Mouse (Mus musculus): Measurements from ENCODE around the gene Olfr1335. TPM values are rescaled to one million over a fixed set of nuclear protein-coding genes. Genes with fewer than 3 reads are reported as not detected.
"Not testable (repeated sequence)": the region's sequence is repeated elsewhere in the genome, so short reads cannot be mapped to it uniquely, and the experiment has no call there.

Gene Olfr1335
- not detected in 2 replicates for total RNA-seq (2021)
- long read RNA-seq = 0 reads

DNA sequence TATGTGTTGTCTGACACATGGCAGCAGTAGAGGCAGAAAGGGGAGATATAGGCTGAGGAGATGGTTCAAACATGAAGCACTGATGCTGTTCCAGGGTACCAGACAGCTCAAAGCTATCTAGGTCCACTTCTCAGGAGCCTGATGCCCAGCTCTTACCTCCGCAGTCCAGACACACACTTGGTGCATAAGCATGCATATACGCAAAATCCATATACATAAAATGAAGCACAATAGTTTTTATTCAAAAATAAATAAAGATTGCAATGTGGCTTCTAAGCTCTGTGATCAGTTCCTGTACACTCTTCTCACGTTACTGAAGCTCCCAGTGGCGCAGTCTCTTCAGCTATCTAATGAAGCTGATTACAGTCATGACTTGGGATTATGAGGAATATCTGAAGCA lies at the start of gene Olfr1335:
Gene Olfr1335 (minus strand): TSS at position 101 of the 400 bp plus-strand sequence.
- DNase-seq = no peak

- no peak for DNase-seq
Observed at GRCm38 (mm10) chr4:118836179-118836578, 26.4 kb upstream of the Olfr1335 start, which contains the start of gene Olfr1333. Gene Olfr1333, minus strand, starts transcription at chr4:118836279.

GRCm38 (mm10) chr4:118818921-118819320 lies 9.2 kb upstream of the Olfr1335 start:
- DNase-seq = no peak

DNA sequence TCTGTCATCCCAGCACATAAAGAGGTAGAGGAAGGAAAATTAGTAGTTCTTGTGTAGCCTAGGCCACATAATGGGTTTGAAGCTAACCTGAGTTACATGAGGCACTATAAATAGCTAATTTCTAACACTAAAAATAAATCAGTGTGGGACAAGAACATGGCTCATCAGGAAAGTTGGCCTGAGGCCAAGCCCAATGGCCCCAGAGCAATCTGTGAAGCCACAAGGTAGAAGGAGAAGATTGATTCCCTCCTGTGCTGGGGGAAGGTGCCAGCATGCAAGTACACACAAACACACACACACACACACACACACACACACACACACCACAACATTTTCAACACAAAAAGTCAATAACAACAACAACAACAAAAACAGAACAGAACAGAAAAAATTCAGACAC lies 16.9 kb downstream of the Olfr1335 start:
- not testable (repeated sequence) for DNase-seq

GRCm38 (mm10) chr4:118782486-118782885 lies 27.3 kb downstream of the Olfr1335 start, which contains the start of gene Olfr1337:
Gene Olfr1337, minus strand, starts transcription at chr4:118782586.
- DNase-seq = no peak

Other genes starting within 250 kb of the Olfr1335 start
- not detected in 2 replicates for gene Cfap57, start 189.2 kb downstream of the Olfr1335 start, total RNA-seq (2021)
- 67.7 and 74.7 TPM in 2 replicates for gene Ebna1bp2, start 189.1 kb downstream of the Olfr1335 start, total RNA-seq (2021)
- not detected in 2 replicates for gene Olfr62, start 151.0 kb downstream of the Olfr1335 start, total RNA-seq (2021)
- not detected in 2 replicates for gene Olfr1342, start 117.2 kb downstream of the Olfr1335 start, total RNA-seq (2021)
- gene Olfr1341, start 106.4 kb downstream of the Olfr1335 start, total RNA-seq (2021) = not detected in 2 replicates
- gene Olfr1340, start 89.8 kb downstream of the Olfr1335 start, total RNA-seq (2021) = not detected in 2 replicates
- not detected in 2 replicates for gene Olfr1339, start 77.8 kb downstream of the Olfr1335 start, total RNA-seq (2021)
- not detected in 2 replicates for gene Olfr1338, start 51.2 kb downstream of the Olfr1335 start, total RNA-seq (2021)
- gene Olfr1337, start 27.4 kb downstream of the Olfr1335 start, total RNA-seq (2021) = not detected in 2 replicates
- not detected in 2 replicates for gene Olfr1333, start 26.3 kb upstream of the Olfr1335 start, total RNA-seq (2021)
- gene Olfr1331, start 54.7 kb upstream of the Olfr1335 start, total RNA-seq (2021) = not detected in 2 replicates
- gene Olfr1330, start 78.7 kb upstream of the Olfr1335 start, total RNA-seq (2021) = not detected in 2 replicates
- not detected in 2 replicates for gene Olfr1329, start 107.5 kb upstream of the Olfr1335 start, total RNA-seq (2021)
- gene Olfr1328, start 128.7 kb upstream of the Olfr1335 start, total RNA-seq (2021) = not detected in 2 replicates
- gene Lao1, start 151.6 kb upstream of the Olfr1335 start, total RNA-seq (2021) = not detected in 2 replicates

Measured in adrenal gland, postnatal 25 days (tissue).